Mouse (Mus musculus): ENCODE results near the gene Lrrk1.

- TF ChIP-seq CTCF (IDR thresholded peaks at IDR 0.05; ENCODE audit: insufficient read depth, low read length) (no peak), POLR2A (IDR thresholded peaks at IDR 0.05; ENCODE audit: borderline replicate concordance, extremely low read depth, low read depth, low read length) (no peak)
Observed at GRCm38 (mm10) chr7:66230638-66231550, 157.3 kb downstream of the Lrrk1 start.
